Mouse (Mus musculus) left cerebral cortex, postnatal 25 days (tissue): ENCODE data around the gene Hmgb4. TPM values are rescaled to one million over a fixed set of nuclear protein-coding genes. Genes with fewer than 3 reads are reported as not detected.
A peak's percentile ranks its signal among the peaks of the same experiment; 100 is the strongest.

Experiments used
- DNase-seq, 2 experiments: peaks; one replicate each; pipeline ENCODE4 v3.0.0; 2022; ENCODE audit warnings: low spot score in 2 of 2, mixed read lengths in 1 of 2
- intact Hi-C: fragments of 180-260 bp; cut with DNase I; formaldehyde crosslinking; loops from one replicate; pipeline ENCODE4 v1.15.1; 2025
- total RNA-seq, 2 experiments: library from RNA; stranded (reverse); gene quantifications; 2 replicates each; pipeline ENCODE4 v1.2.3; 2021

The Hmgb4 gene
- total RNA-seq: not detected

GRCm38 (mm10) chr4:128260907-128261560 is at the start of gene Hmgb4:
Gene Hmgb4, minus strand, starts transcription at chr4:128260957.
- intact Hi-C loops: no loop called here
- DNase-seq: peak in 1 of 2 experiments; percentile 79

DNA sequence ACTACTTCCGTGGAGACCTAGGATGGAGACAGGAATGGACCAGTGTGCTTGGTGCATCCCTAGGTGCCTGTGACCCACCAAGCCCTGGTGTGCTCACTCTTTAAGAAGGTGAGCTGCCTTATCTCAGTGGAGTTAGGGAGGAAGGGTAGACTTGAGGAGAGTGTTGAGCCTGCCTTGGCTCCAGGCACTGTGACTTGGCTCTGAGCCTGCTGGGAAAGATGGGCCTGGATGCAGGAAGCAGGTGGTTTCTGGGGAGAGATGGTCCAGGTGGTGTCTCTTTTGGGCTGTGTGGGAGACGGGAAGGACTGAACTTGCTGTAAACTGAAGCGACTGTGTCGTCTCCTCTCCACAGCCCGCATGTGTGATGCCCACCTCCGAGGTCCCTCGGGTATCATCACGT is 45.3 kb upstream of the Hmgb4 start:
- no peak for DNase-seq
- intact Hi-C loops: no loop called here

DNA sequence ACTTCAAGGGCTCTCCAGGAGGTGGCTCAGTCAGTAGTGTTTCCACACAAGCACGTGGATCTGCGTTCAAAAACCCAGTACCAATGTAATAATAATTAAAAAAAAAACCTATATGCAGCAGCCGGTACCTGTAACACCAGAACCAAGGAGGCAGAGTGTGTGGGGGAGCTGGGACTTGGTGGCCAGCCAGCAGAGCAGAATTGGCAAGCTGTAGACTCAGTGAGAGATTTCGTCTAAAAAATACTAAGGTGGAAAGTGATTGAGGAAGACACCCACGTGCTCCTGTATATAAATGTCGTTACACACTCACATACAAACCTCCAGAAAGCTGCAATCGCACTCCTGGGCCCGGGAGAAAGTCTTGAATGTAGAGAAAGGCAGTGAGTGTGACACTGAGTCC is 43.3 kb upstream of the Hmgb4 start:
- intact Hi-C loops: no loop called here
- peak; percentile 63 to 93 for DNase-seq

GRCm38 (mm10) chr4:128288095-128288494 is 27.3 kb upstream of the Hmgb4 start:
- intact Hi-C loops: no loop called here

DNA sequence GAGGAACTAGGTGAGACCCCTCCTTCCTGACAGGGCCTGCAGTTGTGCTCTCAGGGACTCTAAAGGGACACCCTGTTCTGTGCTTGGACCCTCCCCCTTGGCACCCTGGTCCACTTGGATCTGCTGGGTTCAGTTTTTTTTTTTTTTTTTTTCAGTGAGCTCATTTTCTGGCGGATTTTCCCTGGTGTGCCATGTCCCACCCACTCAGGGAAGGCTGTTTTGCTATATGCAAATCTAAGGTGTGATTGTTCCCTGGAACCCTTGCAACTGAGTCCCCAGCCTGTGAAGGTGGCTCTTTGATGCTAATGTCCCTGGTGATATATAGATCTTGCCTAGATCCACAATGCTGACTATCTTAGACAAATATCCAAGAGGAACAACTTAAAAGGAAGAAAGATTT is 24.3 kb upstream of the Hmgb4 start:
- intact Hi-C loops: no loop called here

More at GRCm38 (mm10) chr4:128288095-128288494, 27.3 kb upstream of the Hmgb4 start:
- DNase-seq: no peak

DNA sequence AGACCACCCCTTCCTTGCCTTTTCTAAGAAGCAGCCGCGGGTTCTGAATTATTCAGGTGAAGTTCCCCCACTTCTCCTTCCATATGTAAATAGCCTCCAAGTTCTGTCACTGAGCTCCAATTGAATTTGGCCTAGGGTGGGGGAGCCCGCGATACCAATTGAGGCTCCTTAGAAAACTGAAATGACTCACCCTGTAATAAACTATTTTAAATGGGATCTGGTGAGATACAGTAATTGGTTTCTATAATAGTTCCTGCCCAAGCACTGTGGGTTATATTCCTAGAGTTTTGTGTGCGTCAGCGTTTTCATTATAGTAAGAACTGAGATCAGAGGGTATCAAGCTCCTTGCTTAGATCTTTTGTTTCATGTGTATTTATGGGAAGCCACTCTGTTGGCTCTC is 14.8 kb upstream of the Hmgb4 start:
- DNase-seq: peak in 1 of 2 experiments; percentile 40
- intact Hi-C loops: no loop called here

More for the DNA sequence above, 24.3 kb upstream of the Hmgb4 start:
- peak in 1 of 2 experiments; percentile 64 for DNase-seq

DNA sequence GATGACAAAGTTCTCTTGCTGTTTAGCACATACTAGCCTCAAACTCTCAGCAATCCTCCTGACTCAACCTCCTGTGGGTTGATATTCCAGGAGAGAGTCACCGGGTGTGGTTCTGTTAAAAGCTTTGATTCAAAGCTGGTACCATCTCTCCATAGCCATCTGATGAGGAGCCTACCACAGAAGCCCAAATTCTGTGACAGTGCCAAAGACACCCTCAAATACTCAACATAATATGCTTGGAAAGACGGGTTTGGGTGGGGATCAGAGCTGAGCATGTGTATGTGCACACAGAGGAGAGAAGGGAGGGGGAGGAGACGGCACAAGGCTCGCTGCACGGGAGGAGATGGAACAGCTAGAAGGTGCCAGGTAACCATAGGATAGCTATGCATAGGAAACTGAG is 14.4 kb upstream of the Hmgb4 start:
- peak in 1 of 2 experiments; percentile 53 for DNase-seq
- intact Hi-C loops: no loop called here

- intact Hi-C loops: no loop called here
These were observed 12.4 kb upstream of the Hmgb4 start for GRCm38 (mm10) chr4:128273146-128273545.

DNA sequence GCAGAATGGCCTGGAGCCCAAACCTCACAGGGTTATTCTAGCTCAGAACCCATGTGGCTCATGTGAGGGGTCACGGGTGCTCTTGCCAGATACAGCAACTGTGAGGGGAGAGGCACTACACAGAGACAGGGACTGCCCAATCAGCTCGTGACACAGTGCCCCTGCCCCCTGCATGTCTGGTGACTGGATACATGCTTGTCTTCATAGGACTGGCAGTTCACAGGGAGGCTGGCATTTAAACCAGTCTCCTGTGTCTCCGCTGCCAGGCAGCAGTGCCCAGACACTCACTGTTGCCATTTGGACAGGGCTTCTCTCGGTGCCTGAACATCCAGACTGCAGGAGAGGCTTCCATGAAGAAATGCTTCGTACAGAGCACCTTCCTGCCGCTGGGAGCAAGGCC is 11.7 kb upstream of the Hmgb4 start:
- intact Hi-C loops: no loop called here
- DNase-seq: no peak

More at GRCm38 (mm10) chr4:128273146-128273545, 12.4 kb upstream of the Hmgb4 start:
- DNase-seq: no peak

- no peak for DNase-seq
- intact Hi-C loops: no loop called here
These were observed 10.2 kb upstream of the Hmgb4 start for GRCm38 (mm10) chr4:128270931-128271330.

- no peak for DNase-seq
- intact Hi-C loops: no loop called here
These were observed 9.4 kb upstream of the Hmgb4 start for GRCm38 (mm10) chr4:128270177-128270576.

GRCm38 (mm10) chr4:128269261-128269875 is 8.6 kb upstream of the Hmgb4 start:
- intact Hi-C loops: no loop called here
- no peak for DNase-seq

DNA sequence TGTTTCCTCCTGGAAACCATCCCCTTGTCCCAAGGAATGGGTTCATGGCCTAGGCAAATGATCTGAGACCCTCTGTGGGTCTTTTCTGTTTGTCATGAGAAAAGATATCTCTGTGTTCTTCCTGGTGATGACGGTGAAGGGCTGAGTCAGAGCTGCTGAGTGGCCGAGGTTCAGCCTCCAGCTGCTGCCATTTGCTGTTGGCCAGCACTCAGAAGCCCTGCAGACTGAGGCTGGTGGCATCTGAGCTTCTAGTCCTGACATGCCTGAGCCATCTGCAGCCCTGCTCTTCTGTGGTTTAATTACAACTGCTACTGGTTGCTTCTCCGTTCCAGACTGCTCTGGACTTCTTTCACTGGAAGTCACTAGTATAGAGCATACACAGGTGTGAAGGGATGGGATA is 4.6 kb upstream of the Hmgb4 start:
- intact Hi-C loops: no loop called here
- no peak for DNase-seq

DNA sequence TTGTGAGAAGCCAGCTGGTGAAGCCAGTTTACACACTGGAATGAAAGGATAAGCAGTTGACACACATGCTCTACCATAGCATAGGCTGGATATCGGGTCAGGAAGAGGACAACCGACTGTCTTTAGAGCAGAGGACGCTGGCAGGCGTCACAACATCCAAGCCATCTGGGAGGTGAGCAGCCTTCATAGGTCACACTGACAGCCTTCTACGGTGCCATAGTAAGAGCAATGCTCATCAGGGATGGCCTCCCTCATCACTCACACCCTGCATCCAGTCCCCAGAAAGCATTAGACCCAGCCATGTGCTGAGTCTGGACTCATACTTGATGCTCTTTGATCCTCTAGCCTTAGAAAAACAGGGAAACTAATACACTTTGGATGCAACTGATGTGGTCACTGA is 3.7 kb upstream of the Hmgb4 start:
- intact Hi-C loops: no loop called here

DNA sequence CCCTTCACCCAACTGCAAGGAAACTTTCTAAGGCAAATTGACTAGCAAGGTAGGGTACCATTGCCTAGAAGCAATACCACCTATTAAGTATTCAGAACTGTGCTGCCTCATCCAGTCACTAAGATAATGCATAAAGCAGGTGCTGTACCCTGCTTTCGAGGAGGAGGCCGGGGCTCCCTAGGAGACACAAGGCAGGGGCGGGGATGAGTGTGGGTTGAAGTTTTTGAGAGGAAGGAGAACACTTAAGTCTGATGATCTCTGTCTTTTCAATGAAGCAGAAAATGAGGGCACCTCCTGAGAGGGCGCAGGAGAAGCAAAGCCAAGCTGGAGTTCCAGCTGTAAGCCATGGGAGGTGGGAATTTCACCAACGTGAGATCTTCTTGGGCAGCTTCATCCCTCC is 1.5 kb downstream of the Hmgb4 start:
- intact Hi-C loops: no loop called here
- peak in 1 of 2 experiments; percentile 27 for DNase-seq

More for the DNA sequence above, 3.7 kb upstream of the Hmgb4 start:
- no peak for DNase-seq

DNA sequence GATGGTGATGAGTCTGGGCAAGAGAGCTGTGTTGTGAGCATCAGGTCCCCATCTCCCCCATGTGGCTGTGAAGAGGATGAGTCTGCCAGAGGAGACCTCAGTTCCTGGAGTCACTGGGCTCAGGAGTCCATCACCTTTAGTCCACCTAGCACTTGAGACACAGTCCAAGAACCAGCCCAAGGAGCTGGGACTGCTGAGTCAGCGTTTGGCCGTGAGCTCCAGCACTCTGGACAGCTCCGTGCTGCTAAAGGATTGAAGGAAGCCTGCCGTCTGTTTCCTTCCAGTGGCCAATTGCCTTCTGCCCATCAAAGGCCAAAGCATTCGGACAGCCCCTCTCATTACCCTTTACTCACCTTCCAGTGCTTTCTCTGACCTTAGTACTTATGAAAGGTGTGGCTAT is 12.1 kb downstream of the Hmgb4 start:
- intact Hi-C loops: no loop called here
- no peak for DNase-seq

GRCm38 (mm10) chr4:128245201-128245600 is 15.6 kb downstream of the Hmgb4 start:
- intact Hi-C loops: no loop called here

DNA sequence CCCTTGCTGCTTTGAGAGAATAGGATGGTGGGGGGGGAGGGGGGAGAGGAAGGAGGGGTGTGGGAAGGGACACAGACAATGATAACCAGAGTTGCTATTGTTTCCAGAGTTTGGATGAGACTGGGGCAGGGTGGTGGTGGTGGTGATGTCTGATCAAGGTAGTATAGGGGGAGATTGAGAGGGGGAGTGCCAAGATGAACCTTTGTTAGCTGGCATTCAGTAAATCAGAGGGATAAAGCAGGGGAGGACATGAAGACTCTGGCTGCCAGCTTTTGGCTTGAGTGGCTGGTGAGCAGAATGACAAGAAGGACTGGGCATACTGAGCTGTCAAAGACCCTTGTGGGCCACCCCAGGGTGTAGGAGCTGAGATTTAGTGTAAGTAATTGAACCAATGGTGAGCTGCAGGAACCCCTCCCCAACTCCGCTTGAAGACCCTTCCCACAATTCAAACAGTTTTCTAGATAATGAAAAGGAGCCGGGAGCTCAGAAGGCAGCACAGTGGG is 18.9 kb downstream of the Hmgb4 start:
- intact Hi-C loops: no loop called here
- no peak for DNase-seq

More at GRCm38 (mm10) chr4:128245201-128245600, 15.6 kb downstream of the Hmgb4 start:
- no peak for DNase-seq

GRCm38 (mm10) chr4:128241075-128241853 is 19.5 kb downstream of the Hmgb4 start:
- peak in 1 of 2 experiments; percentile 51 for DNase-seq
- intact Hi-C loops: no loop called here

- intact Hi-C loops: loop anchor here (10.0 kb wide), 3 partner anchors 114 to 414 kb away; no protein-coding TSS in a partner anchor
- DNase-seq: peak in 1 of 2 experiments; percentile 35
These were observed 21.6 kb downstream of the Hmgb4 start for GRCm38 (mm10) chr4:128239113-128239512.
